Mouse (Mus musculus) cerebellum, adult 9-10 months (tissue): Measurements from ENCODE around the gene Sugp1.
"Not testable (repeated sequence)": the region's sequence is repeated elsewhere in the genome, so short reads cannot be mapped to it uniquely, and the experiment has no call there.

Source experiments
- DNase-seq: peaks from one replicate; pipeline ENCODE4 v3.0.0; 2022

Sugp1 gene

GRCm38 (mm10) chr8:70049662-70050061 lies 7.0 kb downstream of the Sugp1 start:
- no peak for DNase-seq

DNA sequence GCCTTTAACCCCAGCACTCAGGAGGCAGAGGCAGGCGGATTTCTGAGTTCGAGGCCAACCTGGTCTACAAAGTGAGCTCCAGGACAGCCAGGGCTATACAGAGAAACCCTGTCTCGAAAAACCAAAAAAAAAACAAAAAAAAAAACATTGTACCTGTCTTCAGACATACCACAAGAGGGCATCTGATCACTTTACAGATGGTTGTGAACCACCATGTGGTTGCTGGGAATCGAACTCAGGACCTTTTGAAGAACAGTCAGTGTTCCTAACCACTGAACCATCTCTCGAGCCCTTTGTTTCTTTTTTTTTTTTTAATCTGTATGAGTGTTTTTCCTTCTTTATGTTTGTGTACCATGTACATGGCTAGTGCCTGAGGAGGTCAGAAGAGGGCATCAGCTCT lies 7.8 kb downstream of the Sugp1 start:
- not testable (repeated sequence) for DNase-seq

DNA sequence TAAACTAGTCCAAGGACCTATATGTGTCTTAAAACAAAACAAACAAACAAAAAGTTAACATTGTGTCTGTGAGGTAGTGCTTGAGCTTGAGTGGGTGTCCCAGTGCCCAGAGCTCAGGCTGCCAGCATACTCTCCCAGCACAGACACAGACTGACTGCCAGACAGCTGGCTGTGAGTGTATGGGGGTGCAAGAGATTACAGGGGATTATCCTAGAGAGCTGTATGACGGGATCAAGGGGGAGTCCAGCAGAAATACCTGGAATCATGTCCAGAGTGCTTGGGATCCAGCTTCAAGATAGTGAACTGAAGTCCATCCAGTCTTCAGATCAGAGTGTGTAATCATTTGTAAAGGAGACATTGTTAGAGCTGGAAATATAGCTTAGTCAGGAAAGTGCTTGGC lies 15.1 kb downstream of the Sugp1 start:
- no peak for DNase-seq

DNA sequence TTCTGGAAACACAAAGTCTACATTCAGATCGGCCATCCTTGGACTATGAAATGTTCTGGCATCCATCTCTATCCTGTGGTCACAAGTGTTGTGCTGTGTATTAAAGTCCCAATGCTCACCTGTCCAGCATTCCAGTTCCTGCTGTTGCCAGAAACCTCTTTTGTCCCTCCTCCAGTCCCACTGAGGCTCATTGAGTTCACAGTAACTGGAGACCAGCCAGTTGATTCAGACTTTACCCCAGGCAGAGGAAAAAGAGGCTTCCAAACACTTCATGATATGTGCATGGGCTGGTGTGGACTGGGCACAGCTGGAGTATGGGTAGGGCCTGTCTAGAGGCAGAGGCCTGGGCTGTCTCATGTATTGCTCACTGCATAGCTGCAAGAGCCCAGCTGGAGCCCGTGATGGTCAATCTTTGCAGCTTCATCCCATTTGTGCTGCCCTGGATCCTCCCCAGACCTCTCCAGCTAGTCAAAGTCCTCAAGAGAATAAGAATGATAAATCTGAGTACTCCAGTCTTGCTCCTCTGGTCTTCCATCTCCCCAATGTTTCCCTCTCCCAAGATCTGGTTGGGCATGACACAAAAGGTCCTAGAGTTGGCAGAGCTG lies 29.3 kb downstream of the Sugp1 start:
- DNase-seq, result no peak

DNA sequence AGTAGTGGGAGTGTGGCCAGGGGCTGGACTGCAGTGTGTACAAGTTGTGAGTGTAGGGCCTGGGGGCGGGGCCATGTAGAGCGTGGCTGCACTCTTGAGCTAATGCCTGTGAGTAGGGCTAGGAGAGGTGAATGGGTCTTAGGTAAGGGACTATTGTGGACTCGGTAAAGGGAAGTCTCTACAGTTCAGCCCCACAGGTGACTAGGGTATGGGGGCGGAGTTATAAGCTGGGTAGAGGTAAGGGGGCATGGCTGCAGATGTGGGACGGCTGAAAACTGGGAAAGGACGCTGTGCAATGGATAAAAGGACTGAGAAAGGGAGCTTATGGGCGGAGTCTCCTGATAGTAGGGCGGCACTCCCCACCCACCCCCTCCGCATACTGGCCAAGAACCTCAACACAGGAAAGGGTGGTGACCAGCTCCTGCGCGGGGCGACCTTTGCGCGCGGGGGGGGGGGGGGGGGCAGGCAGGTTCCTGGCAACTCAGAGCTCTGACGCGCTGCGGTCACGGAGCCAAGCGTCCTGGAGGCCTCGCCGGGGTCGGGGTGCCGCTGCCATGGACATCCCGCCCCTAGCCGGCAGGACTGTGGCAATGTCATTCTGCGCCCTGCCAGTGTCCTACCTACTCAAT lies 29.9 kb downstream of the Sugp1 start, which contains the start of gene Tm6sf2:
TSS of gene Tm6sf2 (plus strand) at position 484 of the 629 bp plus-strand sequence.
- no peak for DNase-seq

GRCm38 (mm10) chr8:70073120-70073519 lies 30.5 kb downstream of the Sugp1 start:
- no peak for DNase-seq

- no peak for DNase-seq
Measured at GRCm38 (mm10) chr8:70073682-70074081, 31.1 kb downstream of the Sugp1 start.

DNA sequence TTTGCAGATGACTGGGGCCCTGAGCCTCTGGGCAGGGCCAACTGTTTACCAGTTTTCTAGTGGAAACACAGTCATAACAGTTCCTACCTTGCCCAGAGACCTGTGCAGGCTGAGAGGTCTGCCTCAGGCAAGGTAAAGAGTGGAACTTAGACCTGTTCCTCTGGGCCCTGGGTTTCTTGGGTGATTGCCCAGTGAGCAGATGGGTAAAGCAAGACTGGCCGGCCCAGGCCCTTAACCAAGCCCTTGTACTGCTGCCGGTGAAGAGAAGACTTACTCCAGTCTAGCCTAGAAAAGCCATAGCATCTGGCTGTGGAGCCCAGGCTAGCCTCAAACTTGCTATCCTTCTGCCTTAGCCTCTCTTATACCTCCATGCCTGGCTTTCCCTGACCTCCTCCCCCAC lies 39.4 kb downstream of the Sugp1 start:
- DNase-seq, result peak; percentile 42

GRCm38 (mm10) chr8:70083285-70083684 lies 40.7 kb downstream of the Sugp1 start, which contains the start of gene Hapln4:
Hapln4 (plus strand) TSS chr8:70083457.
- DNase-seq, result peak; percentile 89

GRCm38 (mm10) chr8:70084191-70085065 lies 41.8 kb downstream of the Sugp1 start:
- peak; percentile 61 for DNase-seq

- DNase-seq, result no peak
Measured at GRCm38 (mm10) chr8:70086151-70086550, 43.5 kb downstream of the Sugp1 start.

DNA sequence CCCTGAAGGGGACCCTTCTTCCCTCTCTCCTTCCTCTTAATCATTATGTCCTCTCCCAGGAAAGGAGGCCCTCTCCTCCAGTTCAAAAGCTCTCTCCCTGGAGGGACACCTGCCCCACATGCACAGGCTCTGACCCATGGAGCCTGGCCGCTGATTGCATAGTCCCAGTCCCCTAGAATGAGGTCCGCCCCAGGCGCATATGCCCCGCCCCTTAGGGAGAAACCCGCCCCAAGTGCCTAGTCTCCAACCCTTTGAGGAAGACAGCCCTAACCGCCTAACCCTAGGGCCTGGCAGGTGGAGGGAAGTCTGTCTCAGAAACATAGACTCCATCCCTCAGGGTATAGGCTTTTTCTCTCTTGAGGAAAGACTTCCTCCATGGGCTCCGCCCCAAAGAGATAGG lies 44.6 kb downstream of the Sugp1 start:
- peak; percentile 34 for DNase-seq

- peak; percentile 45 for DNase-seq
Measured at GRCm38 (mm10) chr8:70087836-70088650, 45.4 kb downstream of the Sugp1 start.

GRCm38 (mm10) chr8:70089296-70089960 lies 46.8 kb downstream of the Sugp1 start:
- no peak for DNase-seq

GRCm38 (mm10) chr8:70092786-70093185 lies 50.2 kb downstream of the Sugp1 start:
- DNase-seq, result no peak

- DNase-seq, result no peak
Measured at GRCm38 (mm10) chr8:70099276-70099675, 56.7 kb downstream of the Sugp1 start.

DNA sequence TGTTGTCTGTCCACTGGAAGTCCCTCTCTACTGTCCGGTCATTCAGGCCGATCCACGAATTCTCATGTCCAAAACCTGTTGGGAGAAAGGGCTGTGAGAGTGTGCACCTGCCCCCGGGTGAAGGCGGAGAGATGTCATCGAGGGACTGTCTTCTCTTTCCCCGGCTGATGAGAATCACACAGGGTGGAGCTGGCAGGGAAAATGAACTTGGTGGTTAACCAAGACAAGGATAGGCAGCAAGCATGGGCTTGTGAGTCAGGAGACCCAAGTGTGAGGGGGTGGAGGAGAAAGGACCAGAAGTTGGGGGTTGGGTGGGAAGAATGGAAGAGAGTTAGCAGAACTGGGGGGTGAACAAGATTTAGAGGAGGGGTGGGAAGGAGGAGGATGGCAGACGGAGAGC lies 57.6 kb downstream of the Sugp1 start:
- DNase-seq, result no peak

DNA sequence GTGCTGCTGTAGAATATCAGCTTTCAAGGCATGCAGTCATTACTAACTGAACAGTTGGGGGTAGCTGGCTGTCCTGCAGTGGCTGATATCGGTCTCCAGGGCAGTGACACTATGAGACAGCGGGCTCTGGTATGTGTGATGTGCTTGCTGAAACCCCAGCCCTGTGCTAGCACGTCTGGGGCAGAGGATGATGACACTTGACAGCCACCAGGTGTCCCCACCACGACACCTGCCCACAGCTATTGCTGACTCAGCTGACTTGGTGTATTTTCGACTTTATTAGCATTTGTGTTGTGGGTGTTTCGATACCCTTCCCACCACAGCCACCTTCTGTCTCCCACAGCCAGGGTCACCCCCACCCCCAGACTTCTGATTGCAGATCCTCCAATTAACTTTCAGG lies 61.9 kb downstream of the Sugp1 start:
- DNase-seq, result peak; percentile 48

DNA sequence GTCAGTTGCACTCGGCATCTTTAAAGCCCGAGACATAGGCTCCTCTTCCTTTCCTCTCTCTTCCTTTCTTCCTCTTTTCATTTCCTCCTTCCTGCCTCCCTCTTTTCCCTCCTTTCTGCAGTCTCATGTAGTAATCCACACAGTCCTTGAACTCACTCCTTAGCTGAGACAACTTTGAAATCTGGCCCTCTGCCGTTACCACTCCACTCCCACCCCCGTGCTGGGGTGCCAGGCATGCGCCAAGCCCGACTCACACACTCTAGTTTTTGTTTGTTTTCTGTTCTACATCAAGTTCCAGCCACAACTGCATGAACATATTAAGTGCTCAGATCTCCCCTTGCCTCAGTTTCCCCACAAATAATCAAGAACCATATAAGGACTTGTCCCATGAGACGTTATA lies 62.3 kb downstream of the Sugp1 start:
- DNase-seq, result no peak

GRCm38 (mm10) chr8:70110451-70110850 lies 67.8 kb downstream of the Sugp1 start:
- DNase-seq, result no peak

GRCm38 (mm10) chr8:70111192-70111795 lies 68.7 kb downstream of the Sugp1 start:
- no peak for DNase-seq
